31 mouse cellular contexts compared by ENCODE assay signal in the genomic region with DNA sequence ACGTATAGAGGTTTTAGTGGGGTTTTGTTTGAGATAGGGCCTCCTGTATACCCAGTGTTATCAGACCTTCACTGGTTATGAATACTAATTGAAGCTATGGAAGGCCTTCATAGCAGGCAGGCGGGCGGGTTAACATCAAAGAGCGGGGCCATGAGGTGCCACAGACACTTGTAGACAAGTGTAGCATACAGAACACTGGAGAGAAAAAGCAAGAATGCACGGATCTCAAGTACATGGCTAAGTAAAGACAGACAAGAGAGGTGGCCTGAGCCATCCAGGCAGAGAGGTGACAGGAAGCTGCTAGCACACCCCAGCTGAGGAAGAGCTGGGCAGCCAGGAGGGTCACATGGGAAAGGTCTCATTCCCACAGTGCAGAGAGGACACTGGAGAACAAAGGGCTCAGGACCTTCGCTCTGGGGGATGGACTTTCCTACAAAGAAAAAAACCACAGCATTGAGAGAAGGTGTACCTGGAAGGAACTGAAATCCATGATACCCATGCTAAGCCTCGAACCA. TPM values are rescaled to one million over a fixed set of nuclear protein-coding genes. Genes with fewer than 3 reads are reported as not detected.
A peak's percentile ranks its signal among the peaks of the same experiment; 100 is the strongest.
DNase-seq lines count a peak whose midpoint lies in the region; ATAC-seq and TF ChIP-seq lines count a peak whose summit lies in the region.
"Had no signal": no experiment of that assay in that cellular context is flagged by ENCODE, and none has a peak within 500 bp of the region (broad histone marks: within the 10 kb centered on the region; RNA-seq: fewer than 3 reads in every experiment).

No protein-coding gene starts in this region.

- peaks cover 22% of the 10 kb centered on the region for H3K36me3 ChIP-seq in heart, embryonic 13.5 days
- peaks cover 14% of the 10 kb centered on the region for H3K36me3 ChIP-seq in lung, postnatal 0 days (ENCODE audit: insufficient read depth, low read length)

- no peak overlapping the region for H3K4me3 ChIP-seq in gastrocnemius, adult 2 months
- no peak overlapping the region for H3K4me3 ChIP-seq in heart, embryonic 13.5 days
- H3K4me3 ChIP-seq in lung, postnatal 0 days (ENCODE audit: low read depth, low read length) = no peak overlapping the region
- H3K4me3 ChIP-seq: forebrain, embryonic 13.5 days; hindbrain, embryonic 13.5 days; limb, embryonic 15.5 days had no signal

- peak overlapping the region; percentile 85 for H3K27ac ChIP-seq in gastrocnemius, adult 2 months
- H3K27ac ChIP-seq in heart, embryonic 13.5 days (replicated peaks) = peak overlapping the region; percentile 90
- H3K27ac ChIP-seq in lung, postnatal 0 days (ENCODE audit: low read length) = no peak overlapping the region
- H3K27ac ChIP-seq: forebrain, embryonic 13.5 days; hindbrain, embryonic 13.5 days; limb, embryonic 15.5 days had no signal

- no peaks in the 10 kb centered on the region for H3K27me3 ChIP-seq in heart, embryonic 13.5 days (replicated peaks)
- H3K27me3 ChIP-seq in lung, postnatal 0 days (replicated peaks; ENCODE audit: insufficient read depth, low read length) = no peaks in the 10 kb centered on the region
- H3K27me3 ChIP-seq: forebrain, embryonic 13.5 days; hindbrain, embryonic 13.5 days; limb, embryonic 15.5 days had no signal

- intact Hi-C loops in gastrocnemius, adult 2 months (cut with DNase I) = loop anchor here (5.0 to 10.0 kb wide), 2 partner anchors 36 to 347 kb away; partner anchors contain the start of genes Gm29427, Mapkapk2 and Yod1

- no peak for ATAC-seq in heart, embryonic 13.5 days (ENCODE audit: extremely low read depth, insufficient number of reproducible peaks, low FRiP score, low TSS enrichment)
- peak; percentile 69 for ATAC-seq in lung, postnatal 0 days
- ATAC-seq: forebrain, embryonic 13.5 days; inflammation-experienced regulatory T-cells, adult 6 months had no signal

- peak overlapping the region; percentile 42 for H3K4me2 ChIP-seq in heart, embryonic 13.5 days
- no peak overlapping the region for H3K4me2 ChIP-seq in lung, postnatal 0 days (replicated peaks; ENCODE audit: low read depth, low read length)
- H3K4me2 ChIP-seq: forebrain, embryonic 13.5 days; hindbrain, embryonic 13.5 days; limb, embryonic 15.5 days had no signal

- peak; percentile 19 for DNase-seq in gastrocnemius, adult 2 months
- DNase-seq in gastrocnemius, postnatal 10 days = no peak
- DNase-seq in heart, adult 9 months (ENCODE audit: low spot score in 2 of 2) = no peak
- DNase-seq in lung, postnatal 0 days (ENCODE audit: low spot score) = peak; percentile 50
- DNase-seq in lung, postnatal 4 days = no peak
- no peak for DNase-seq in thymus, postnatal 10 days (ENCODE audit: low spot score in 2 of 2)
- DNase-seq: adrenal gland, postnatal 25 days; cerebellum, adult 8-10 months; cerebellum, postnatal 36 days; embryo, embryonic 11 days; kidney, adult 8-10 months; kidney, postnatal 10 days; left cerebral cortex, postnatal 4 days; lung, adult 18-20 months; lung, postnatal 14 days; right cerebral cortex, postnatal 4 days; thymus, postnatal 25 days had no signal

- no peaks in the 10 kb centered on the region for H3K9me3 ChIP-seq in heart, embryonic 13.5 days
- no peaks in the 10 kb centered on the region for H3K9me3 ChIP-seq in lung, postnatal 0 days (ENCODE audit: low read length)
- H3K9me3 ChIP-seq: forebrain, embryonic 13.5 days; hindbrain, embryonic 13.5 days; limb, embryonic 15.5 days had no signal

- peaks cover 78% of the 10 kb centered on the region for H3K4me1 ChIP-seq in heart, embryonic 13.5 days
- H3K4me1 ChIP-seq in lung, postnatal 0 days (ENCODE audit: insufficient read depth, low read depth, low read length) = peaks cover 20% of the 10 kb centered on the region

- H3K9ac ChIP-seq in heart, embryonic 13.5 days = peak overlapping the region; percentile 57
- no peak overlapping the region for H3K9ac ChIP-seq in lung, postnatal 0 days (replicated peaks; ENCODE audit: low read depth)
- H3K9ac ChIP-seq: forebrain, embryonic 13.5 days; hindbrain, embryonic 13.5 days; limb, embryonic 15.5 days had no signal

- no peak for TF ChIP-seq EP300 in lung, postnatal 0 days (IDR thresholded peaks at IDR 0.05)

- TF ChIP-seq CTCF in gastrocnemius, adult 2 months (IDR thresholded peaks at IDR 0.05) = no peak
- TF ChIP-seq CTCF in lung, postnatal 0 days (IDR thresholded peaks at IDR 0.05) = no peak

- WGBS in heart, embryonic 13.5 days = 54% methylated on average over 7 of the region's 7 CpGs
- WGBS in lung, postnatal 0 days = 54% methylated on average over 7 of the region's 7 CpGs

RNA-seq across cellular contexts. Expression of gene Mapkapk2, which starts 35.8 kb away (rescaled TPM):
- total RNA-seq in gastrocnemius, adult 2 months (2021) = 100 to 1,000 TPM; 203 to 251 TPM
- 100 to 1,000 TPM; 171 to 177 TPM for total RNA-seq in gastrocnemius, postnatal 10 days (2021)
- polyA plus RNA-seq in heart, embryonic 13.5 days (2015; fragmentation: Nextera tagmentation; extraction: Ambion mirVana) = 60.0 and 62.0 TPM in 2 replicates
- polyA plus RNA-seq in lung, postnatal 0 days (2015; fragmentation: Nextera tagmentation; extraction: Ambion mirVana) = 62.4 and 65.0 TPM in 2 replicates

RNA-seq across cellular contexts. Expression of gene Il10, which starts 42.2 kb away (rescaled TPM):
- total RNA-seq in gastrocnemius, adult 2 months (2021) = not detected
- not detected for total RNA-seq in gastrocnemius, postnatal 10 days (2021)
- polyA plus RNA-seq in heart, embryonic 13.5 days (2015; fragmentation: Nextera tagmentation; extraction: Ambion mirVana) = not detected in 2 replicates
- not detected in 2 replicates for polyA plus RNA-seq in lung, postnatal 0 days (2015; fragmentation: Nextera tagmentation; extraction: Ambion mirVana)
- total RNA-seq: adrenal gland, postnatal 25 days; gastrocnemius, adult 18-20 months; layer of hippocampus, postnatal 10 days; left cerebral cortex, adult 8-10 months; megakaryocyte-erythroid progenitor cell, adult 5-6 weeks had no signal
- polyA plus RNA-seq: brain, embryonic 14.5 days; embryonic facial prominence, embryonic 14.5 days; forebrain, embryonic 13.5 days; gonadal fat pad, adult 2 months; hindbrain, embryonic 13.5 days; limb, embryonic 15.5 days; midbrain, embryonic 16.5 days; neural tube, embryonic 14.5 days had no signal

Comparison
In these comparisons a context has a peak if more than half of its experiments do, and no peak if none do; other contexts are left out.
1. DNase-seq: peak in gastrocnemius, adult 2 months (single experiment) and lung, postnatal 0 days (single experiment); none in gastrocnemius, postnatal 10 days (single experiment), heart, adult 9 months (0 of 2), lung, postnatal 4 days (0 of 2) and thymus, postnatal 10 days (0 of 2).